Mouse (Mus musculus) olfactory bulb, adult 2 months (tissue): ENCODE results near the gene Cyba. TPM values are rescaled to one million over a fixed set of nuclear protein-coding genes. Genes with fewer than 3 reads are reported as not detected.

Source experiments
- H3K27ac ChIP-seq: fragments of 200-500 bp; 2 replicates; pipeline ENCODE4 v1.5.1; 2012; ENCODE audit warnings: low read depth, low read length; ENCODE audit not compliant: insufficient read depth
- H3K4me1 ChIP-seq: fragments of 200-500 bp; 2 replicates; pipeline ENCODE4 v1.6.1; 2012; ENCODE audit warnings: low read length; ENCODE audit not compliant: control insufficient read depth, insufficient read depth
- H3K4me3 ChIP-seq: fragments of 200-500 bp; 2 replicates; pipeline ENCODE4 v1.5.1; 2012; ENCODE audit warnings: mild to moderate bottlenecking, low read depth, low read length, moderate library complexity; ENCODE audit not compliant: insufficient read depth
- CTCF ChIP-seq: fragments of 200-500 bp; IDR thresholded peaks from 2 replicates; pipeline ENCODE4 v1.5.1; 2012; ENCODE audit warnings: low read depth, mild to moderate bottlenecking, low read length, moderate library complexity; ENCODE audit not compliant: insufficient read depth
- POLR2A ChIP-seq: fragments of 200-500 bp; IDR thresholded peaks from 2 replicates; pipeline ENCODE4 v1.6.1; 2012; ENCODE audit warnings: mild to moderate bottlenecking, low read depth, low read length, moderate library complexity; ENCODE audit not compliant: insufficient read depth
- WGBS: fragments of 180-500 bp; shearing (Covaris S2); methylation state at CpG from one replicate; pipeline ENCODE4 v1.1.7; 2018; 5-methylcytosine and 5-hydroxymethylcytosine counted together
- polyA plus RNA-seq: library from polyadenylated mRNA; stranded (reverse); fragments of >200 nt; gene quantifications from 2 replicates; pipeline ENCODE4 v1.2.4, GENCODE M21; 2012; ENCODE audit warnings: low replicate concordance; ENCODE audit not compliant: missing spikeins, insufficient read depth, insufficient read length

Cyba gene
- not detected in 2 replicates for polyA plus RNA-seq

DNA sequence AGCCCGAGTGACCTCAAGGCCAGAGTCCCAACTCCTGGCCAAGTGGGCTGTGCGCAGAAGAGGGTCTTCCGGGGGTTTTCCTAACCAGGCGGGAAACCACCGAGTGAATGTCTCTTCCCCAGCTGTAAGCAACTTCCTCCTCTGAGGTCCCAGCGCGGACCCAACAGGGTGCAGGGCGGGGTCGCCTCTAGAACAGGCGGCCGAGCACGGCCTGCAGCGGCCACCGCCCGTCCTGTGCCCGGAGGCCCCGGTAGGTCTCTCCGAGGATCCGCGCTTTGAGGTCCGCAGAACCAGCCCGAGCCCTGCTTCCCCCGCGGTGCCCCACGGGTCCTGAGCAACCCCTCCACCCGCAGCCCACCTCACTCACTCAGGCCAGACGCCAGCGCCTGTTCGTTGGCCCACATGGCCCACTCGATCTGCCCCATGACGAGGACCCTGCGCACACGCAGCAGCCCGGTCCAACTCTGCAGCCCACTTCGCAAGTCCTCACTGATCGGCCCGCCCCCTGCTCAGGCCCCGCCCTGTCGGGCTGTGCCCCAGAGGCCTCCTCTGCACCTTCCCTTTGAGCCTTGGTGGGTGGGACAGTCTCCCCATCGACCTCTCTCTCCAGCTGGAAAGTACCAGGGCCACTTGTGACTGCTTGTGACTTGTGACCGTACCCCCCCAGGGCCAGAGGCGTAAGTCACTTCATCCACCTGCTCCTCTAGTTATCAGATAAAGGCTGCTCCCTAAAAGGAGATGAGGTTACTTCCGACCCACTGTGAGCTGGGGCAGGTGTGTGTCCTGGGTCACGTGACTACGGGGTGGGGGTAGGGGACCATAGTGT, at the start of gene Cyba:
Cyba (minus strand) TSS at position 488 of the 826 bp plus-strand sequence.
- 18% methylated on average over 45 of the region's 45 CpGs for WGBS
- Histone ChIP-seq H3K27ac (no peak within 1 kb of the TSS), H3K4me1 (peaks cover 9% of the 10 kb centered on the region), H3K4me3 (peak within 1 kb of the TSS; percentile 42)
- no peak for TF ChIP-seq CTCF
- TF ChIP-seq POLR2A: 0 out of 2 replicates have a peak, but pooled peaks have one; percentile 17

DNA sequence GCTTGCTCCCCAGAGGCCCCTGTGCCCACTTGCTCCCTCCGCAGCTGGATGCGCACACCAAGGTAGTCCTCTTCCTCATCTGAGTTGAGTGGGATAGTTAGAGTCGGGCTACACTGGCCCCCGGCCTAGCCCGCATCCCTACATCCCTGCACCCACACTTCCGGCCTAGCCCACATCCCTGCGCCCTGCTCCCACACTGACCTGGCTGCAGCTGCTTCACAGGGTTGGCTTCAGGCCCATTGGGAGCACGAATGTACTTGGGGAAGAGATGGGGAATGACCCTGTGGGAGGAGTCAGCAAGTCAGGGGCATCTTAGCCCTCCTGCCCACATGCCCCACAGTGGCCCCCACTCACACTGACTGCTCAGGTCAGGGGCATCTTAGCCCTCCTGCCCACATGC, 49.7 kb upstream of the Cyba start:
- WGBS: 91% methylated on average over 8 of the region's 8 CpGs
- TF ChIP-seq POLR2A: no peak
- TF ChIP-seq CTCF: no peak
- Histone ChIP-seq H3K27ac (no peak overlapping the region), H3K4me3 (no peak overlapping the region), H3K4me1 (no peaks in the 10 kb centered on the region)

DNA sequence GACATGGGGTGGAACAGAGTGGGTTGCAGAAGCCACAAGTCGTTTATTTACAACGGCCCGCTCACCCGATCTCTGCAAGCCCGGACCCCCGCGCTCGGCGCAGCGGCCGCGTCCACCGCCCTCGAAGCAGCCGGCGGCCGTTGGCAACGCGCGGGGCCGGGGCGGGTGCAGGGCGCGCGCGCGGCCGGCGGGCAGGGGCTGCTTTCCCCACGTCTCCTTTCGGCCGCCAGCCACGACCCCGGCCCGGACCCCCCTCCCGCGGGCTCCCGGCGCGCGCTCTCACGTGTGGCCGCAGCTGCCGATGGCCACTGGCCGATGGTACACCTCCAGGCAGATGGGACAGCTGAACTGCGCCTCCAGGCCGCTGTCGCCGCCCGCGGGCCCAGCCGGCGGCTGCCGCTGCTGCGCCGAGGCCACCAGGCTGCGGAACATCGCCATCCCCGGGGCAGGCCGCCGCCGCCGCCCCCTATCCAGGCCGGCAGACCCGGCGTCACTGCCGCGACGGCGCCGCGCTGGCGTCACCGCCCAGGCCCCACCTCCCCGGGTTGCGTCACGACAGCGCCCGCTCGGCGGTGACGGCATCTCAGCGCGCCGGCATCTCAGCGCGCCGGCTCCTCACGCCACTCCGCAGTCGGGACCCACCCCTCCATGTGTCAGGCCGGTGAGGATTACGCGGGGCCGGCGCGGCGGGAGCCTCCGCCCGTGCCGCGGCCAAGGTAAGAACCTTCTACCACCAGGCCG, 43.0 kb upstream of the Cyba start, which contains the start of the genes Rnf166 and Ctu2:
Rnf166 (minus strand) TSS at position 485 of the 741 bp plus-strand sequence.
Ctu2 (plus strand) TSS at position 564 of the 741 bp plus-strand sequence.
- H3K4me1 ChIP-seq: peaks cover 24% of the 10 kb centered on the region
- TF ChIP-seq POLR2A (peak; percentile 61; the same call in 1 of the 2 replicates), CTCF (no peak)
- H3K27ac ChIP-seq: peak within 1 kb of the TSS; percentile 49; the same call in 1 of the 2 replicates
- H3K4me3 ChIP-seq: peak within 1 kb of the TSS; percentile 92
- WGBS: under 1% methylated on average over 103 of the region's 103 CpGs

DNA sequence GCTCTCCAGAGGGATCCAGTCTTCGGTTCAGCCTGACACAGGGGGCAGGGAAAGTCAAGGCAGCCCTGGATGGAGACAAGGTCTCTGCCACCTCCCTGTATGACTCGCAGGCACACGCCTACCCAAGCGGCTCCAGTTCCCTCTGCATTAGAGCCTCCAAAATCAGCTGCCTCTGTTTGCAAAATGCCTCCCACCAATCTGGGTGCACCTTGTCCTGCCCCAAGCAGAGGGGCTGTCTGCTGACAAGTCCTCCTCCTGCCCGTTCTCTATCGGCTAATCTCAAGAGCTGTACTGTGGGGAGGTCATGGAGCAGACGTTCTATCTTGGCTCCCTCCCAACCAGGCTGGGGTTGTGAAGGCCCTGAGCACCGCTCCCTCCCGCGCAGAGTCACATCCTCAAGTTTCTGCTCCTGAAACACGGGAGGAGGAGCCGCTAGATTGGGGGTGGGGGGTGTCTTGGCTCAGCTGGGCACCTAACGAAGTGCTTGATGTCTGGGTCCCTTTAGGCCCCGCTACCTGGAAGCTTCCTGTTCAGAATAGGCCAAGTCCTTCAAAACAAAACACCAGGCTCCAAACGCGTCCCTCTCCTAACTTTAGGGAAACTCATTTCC, 42.3 kb upstream of the Cyba start:
- WGBS: 2% methylated on average over 16 of the region's 16 CpGs
- Histone ChIP-seq H3K4me3 (peak overlapping the region; percentile 92), H3K27ac (peak overlapping the region; percentile 49; the same call in 1 of the 2 replicates), H3K4me1 (peaks cover 24% of the 10 kb centered on the region)
- TF ChIP-seq POLR2A: no peak
- TF ChIP-seq CTCF: no peak

DNA sequence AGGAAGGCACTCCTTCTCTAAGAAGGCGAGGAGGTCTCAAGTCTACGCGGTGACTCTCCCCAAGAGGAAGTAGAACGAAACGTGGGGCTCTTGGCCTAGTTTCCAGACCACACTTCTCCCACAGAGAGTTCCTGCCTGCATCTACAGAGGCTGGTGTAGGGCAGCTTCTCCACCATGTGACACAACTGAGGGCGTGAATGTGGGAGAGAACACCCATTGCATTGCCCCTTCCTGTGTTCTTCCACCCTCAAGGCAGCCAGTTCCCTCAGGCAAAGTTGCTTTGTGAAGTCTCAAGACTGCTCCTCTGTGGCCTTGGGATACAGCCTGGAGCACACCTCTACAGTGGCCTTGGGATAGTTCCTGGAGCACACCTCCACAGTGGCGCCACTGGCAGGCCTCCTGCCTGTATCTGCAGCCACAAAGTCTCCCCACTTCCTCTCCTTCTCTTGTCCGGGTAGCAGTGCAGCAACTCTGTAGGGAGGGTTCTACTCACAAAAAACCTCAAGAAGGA, 41.2 kb upstream of the Cyba start:
- H3K4me1 ChIP-seq: peaks cover 24% of the 10 kb centered on the region
- no peak overlapping the region; the same call in 1 of the 2 replicates for H3K27ac ChIP-seq
- H3K4me3 ChIP-seq: no peak overlapping the region
- TF ChIP-seq POLR2A (no peak), CTCF (no peak)
- WGBS: 85% methylated on average over 8 of the region's 8 CpGs

DNA sequence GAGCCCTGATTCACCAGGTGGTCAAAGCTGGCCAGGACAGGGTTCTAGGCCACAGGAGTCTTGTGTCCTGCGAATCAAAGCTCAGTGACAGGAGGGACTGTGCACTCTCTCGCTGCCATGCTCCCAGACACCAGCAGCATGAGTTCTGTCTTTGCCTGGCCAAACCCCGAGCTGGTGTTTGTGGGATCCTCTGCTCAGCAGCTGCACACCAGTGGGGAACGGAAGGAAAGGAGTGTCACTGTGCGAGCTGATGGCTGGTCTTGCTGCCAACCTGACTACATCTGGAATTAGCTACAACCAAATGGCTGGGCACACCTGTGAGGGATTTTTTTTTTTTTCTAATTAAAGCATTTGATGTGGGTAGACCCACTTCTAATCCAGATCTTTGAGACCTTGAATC, 38.0 kb upstream of the Cyba start:
- 78% methylated on average over 5 of the region's 5 CpGs for WGBS
- Histone ChIP-seq H3K27ac (no peak overlapping the region), H3K4me1 (peaks cover 18% of the 10 kb centered on the region), H3K4me3 (no peak overlapping the region)
- TF ChIP-seq CTCF (no peak), POLR2A (no peak)

DNA sequence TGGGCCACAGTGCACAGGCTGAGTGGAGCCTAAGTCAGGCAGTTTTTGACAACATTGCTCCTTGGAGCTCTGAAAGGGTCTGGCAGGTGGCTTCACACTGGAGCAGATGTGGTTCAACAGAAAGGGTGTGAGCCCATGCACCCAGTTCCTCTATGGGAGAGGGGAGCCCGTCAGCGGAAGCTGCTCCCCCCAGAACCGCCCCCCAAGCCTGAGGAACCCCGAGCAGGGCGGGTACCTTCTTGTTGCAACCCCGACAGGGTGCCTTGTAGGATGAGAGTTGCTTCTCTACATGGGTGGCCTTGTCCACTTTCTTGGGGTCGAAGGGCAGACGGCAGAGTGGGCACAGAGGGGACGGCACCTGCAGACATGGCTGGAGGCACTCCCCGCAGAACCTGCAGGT, 37.2 kb upstream of the Cyba start:
- Histone ChIP-seq H3K4me3 (no peak overlapping the region; the same call in 1 of the 2 replicates), H3K27ac (no peak overlapping the region), H3K4me1 (peaks cover 16% of the 10 kb centered on the region)
- 90% methylated on average over 10 of the region's 10 CpGs for WGBS
- TF ChIP-seq POLR2A: no peak

DNA sequence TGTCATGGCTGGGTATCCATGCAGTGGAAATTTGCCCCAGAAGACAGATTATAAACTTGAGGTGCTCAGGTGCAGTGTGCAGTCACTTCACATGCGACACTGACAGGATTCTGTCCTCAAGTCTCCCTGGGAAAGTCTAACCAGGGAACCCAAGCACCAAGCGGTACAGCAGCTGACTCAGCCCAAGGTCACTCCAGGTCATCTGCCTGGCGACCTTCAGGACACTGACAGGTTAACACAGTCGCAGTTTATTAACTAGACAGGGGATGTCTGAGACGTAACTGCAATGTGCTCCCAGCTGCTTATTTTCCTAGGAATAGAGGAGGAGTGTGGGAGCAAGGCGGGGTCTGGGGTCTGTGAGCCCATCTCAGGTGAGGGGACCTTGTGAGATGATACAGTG, 36.7 kb upstream of the Cyba start:
- Histone ChIP-seq H3K4me3 (no peak overlapping the region), H3K27ac (no peak overlapping the region), H3K4me1 (peaks cover 12% of the 10 kb centered on the region)
- TF ChIP-seq POLR2A (no peak), CTCF (no peak)
- 87% methylated on average over 6 of the region's 6 CpGs for WGBS

DNA sequence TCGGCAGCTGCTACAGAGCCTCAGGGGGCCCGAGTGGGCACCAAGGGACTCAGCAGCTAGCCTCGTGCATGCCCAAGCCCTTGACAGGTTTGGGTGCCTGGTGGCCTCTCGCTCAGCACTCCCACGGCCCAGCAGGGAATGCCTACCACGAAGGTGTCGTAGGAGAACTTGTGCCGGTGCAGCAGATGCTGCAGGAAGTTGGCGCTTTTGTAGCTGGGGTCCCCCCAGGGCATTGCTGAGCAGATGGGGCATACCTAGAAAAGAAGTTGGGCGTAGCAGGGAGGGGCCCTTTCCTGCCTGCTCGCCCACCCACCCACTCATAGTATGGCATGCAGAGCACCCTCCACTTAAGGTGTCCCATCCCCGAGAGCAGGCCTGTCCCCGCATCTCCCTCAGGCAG, 35.1 kb upstream of the Cyba start:
- Histone ChIP-seq H3K4me1 (peaks cover 9% of the 10 kb centered on the region), H3K4me3 (no peak overlapping the region), H3K27ac (no peak overlapping the region)
- 86% methylated on average over 13 of the region's 13 CpGs for WGBS
- TF ChIP-seq POLR2A (no peak), CTCF (no peak)
